Mouse (Mus musculus): ENCODE data around the gene Kctd4.

DNA sequence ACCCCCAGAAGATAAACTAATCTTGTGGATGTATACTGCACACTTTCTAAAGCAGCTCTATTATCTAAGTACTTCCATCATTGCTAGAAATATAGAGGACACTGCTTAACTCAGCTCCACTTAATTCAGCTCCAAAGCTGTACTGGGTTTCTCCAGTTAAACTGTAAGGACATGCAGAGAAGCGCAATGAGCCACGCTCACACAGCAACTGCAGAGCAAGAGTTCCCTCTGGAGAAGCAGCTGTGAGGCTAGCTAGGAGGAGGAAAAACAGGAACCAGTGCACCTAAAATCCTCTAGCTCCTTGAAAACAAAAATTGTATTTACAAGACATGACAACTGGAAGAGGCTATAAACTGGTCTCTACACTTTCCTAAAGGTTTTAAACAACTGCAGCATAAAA, 29.1 kb downstream of the Kctd4 start:
- TF ChIP-seq POLR2A (IDR thresholded peaks at IDR 0.05; ENCODE audit: control insufficient read depth, low read depth, low read length) (no peak), CTCF (IDR thresholded peaks at IDR 0.05; ENCODE audit: control insufficient read depth, insufficient read depth, insufficient replicate concordance, low read depth, low read length) (no peak)
